20 mouse cellular contexts compared by ENCODE assay signal in genomic region chr5:148657936-148658640, GRCm38 (mm10).
"Had no signal": no experiment of that assay in that cellular context is flagged by ENCODE, and none has a peak within 500 bp of the region (broad histone marks: within the 10 kb centered on the region; RNA-seq: fewer than 3 reads in every experiment).

No protein-coding gene starts in this region.

- DNase-seq: kidney, postnatal 25 days; layer of hippocampus, adult 9-11 months; liver; lung, adult 18-20 months; lung, postnatal 14 days; retina, postnatal 1 day; right cerebral cortex, postnatal 25 days; spleen, adult 18-20 months; thymus, postnatal 36 days had no signal

- H3K4me3 ChIP-seq: layer of hippocampus, adult 2 months; limb, embryonic 10.5 days; limb, embryonic 13.5 days; liver, embryonic 12.5 days; liver, embryonic 15.5 days; midbrain, embryonic 12.5 days; midbrain, embryonic 15.5 days; neural tube, embryonic 13.5 days; stomach, embryonic 15.5 days had no signal

- H3K4me2 ChIP-seq: limb, embryonic 13.5 days; liver, embryonic 12.5 days; liver, embryonic 15.5 days; midbrain, embryonic 12.5 days; midbrain, embryonic 15.5 days; neural tube, embryonic 13.5 days; stomach, embryonic 15.5 days had no signal

- H3K27ac ChIP-seq: kidney, postnatal 0 days; layer of hippocampus, adult 2 months; limb, embryonic 10.5 days; limb, embryonic 13.5 days; liver, embryonic 12.5 days; liver, embryonic 15.5 days; macrophage; midbrain, embryonic 12.5 days; midbrain, embryonic 15.5 days; neural tube, embryonic 13.5 days; stomach, embryonic 15.5 days had no signal

- H3K36me3 ChIP-seq: limb, embryonic 10.5 days; limb, embryonic 13.5 days; liver, embryonic 12.5 days; liver, embryonic 15.5 days; midbrain, embryonic 12.5 days; midbrain, embryonic 15.5 days; neural tube, embryonic 13.5 days; stomach, embryonic 15.5 days had no signal

- ATAC-seq: liver, embryonic 12.5 days; midbrain, embryonic 15.5 days had no signal

- H3K27me3 ChIP-seq: limb, embryonic 13.5 days; liver, embryonic 15.5 days; midbrain, embryonic 12.5 days; midbrain, embryonic 15.5 days; neural tube, embryonic 13.5 days; stomach, embryonic 15.5 days had no signal

- H3K9me3 ChIP-seq: limb, embryonic 10.5 days; midbrain, embryonic 15.5 days; stomach, embryonic 15.5 days had no signal

- H3K4me1 ChIP-seq: liver, embryonic 12.5 days; liver, embryonic 15.5 days; midbrain, embryonic 12.5 days; neural tube, embryonic 13.5 days; stomach, embryonic 15.5 days had no signal

- H3K9ac ChIP-seq: limb, embryonic 13.5 days; liver, embryonic 12.5 days; liver, embryonic 15.5 days; midbrain, embryonic 12.5 days; midbrain, embryonic 15.5 days; neural tube, embryonic 13.5 days; stomach, embryonic 15.5 days had no signal
